Mouse (Mus musculus) small intestine, adult 2 months (tissue): ENCODE data around the gene Tat. TPM values are rescaled to one million over a fixed set of nuclear protein-coding genes. Genes with fewer than 3 reads are reported as not detected.

ENCODE experiments used
- H3K27ac ChIP-seq: fragments of 200-500 bp; 2 replicates; pipeline ENCODE4 v1.5.1; 2012; ENCODE audit warnings: low read depth, low read length, control low read depth, inconsistent platforms; ENCODE audit not compliant: insufficient read depth
- H3K27me3 ChIP-seq: fragments of 200-500 bp; 2 replicates; pipeline ENCODE4 v1.6.1; 2012; ENCODE audit warnings: mild to moderate bottlenecking, moderate library complexity, low read length, inconsistent platforms; ENCODE audit not compliant: control insufficient read depth, insufficient read depth
- H3K36me3 ChIP-seq: fragments of 200-500 bp; 2 replicates; pipeline ENCODE4 v1.6.1; 2012; ENCODE audit warnings: mild to moderate bottlenecking, low read length, control low read depth, inconsistent platforms; ENCODE audit not compliant: control insufficient read depth, insufficient read depth
- H3K4me1 ChIP-seq: fragments of 200-500 bp; 2 replicates; pipeline ENCODE4 v1.6.1; 2012; ENCODE audit warnings: low read length, inconsistent platforms, mixed read lengths; ENCODE audit not compliant: control insufficient read depth, insufficient read depth, insufficient read length
- H3K4me3 ChIP-seq: fragments of 200-500 bp; 2 replicates; pipeline ENCODE4 v1.5.1; 2012; ENCODE audit warnings: low read depth, mild to moderate bottlenecking, control low read depth, inconsistent platforms, low read length, moderate library complexity
- CTCF ChIP-seq: fragments of 200-500 bp; IDR thresholded peaks from 2 replicates; pipeline ENCODE4 v1.5.1; 2012; ENCODE audit warnings: low read depth, mild to moderate bottlenecking, control low read depth, inconsistent platforms, low read length, moderate library complexity, mixed read lengths; ENCODE audit not compliant: insufficient replicate concordance, insufficient read length; ENCODE audit errors: extremely low read depth
- POLR2A ChIP-seq: fragments of 200-500 bp; IDR thresholded peaks from 2 replicates; pipeline ENCODE4 v1.6.1; 2012; ENCODE audit warnings: low read depth, mild to moderate bottlenecking, control low read depth, inconsistent platforms, low read length, moderate library complexity
- WGBS: fragments of 180-500 bp; shearing (Covaris S2); methylation state at CpG from one replicate; pipeline ENCODE4 v1.1.7; 2018; 5-methylcytosine and 5-hydroxymethylcytosine counted together
- polyA plus RNA-seq: library from polyadenylated mRNA; depleted of rRNA; stranded (reverse); fragments of >200 nt; gene quantifications from 2 replicates; pipeline ENCODE4 v1.2.3, GENCODE M21; 2012

Tat gene
- polyA plus RNA-seq, 1 experiment: not detected

GRCm38 (mm10) chr8:109952171-109952570, 38.1 kb upstream of the Tat start:
- H3K4me1 ChIP-seq: peaks cover 9% of the 10 kb centered on the region; the same call in 1 of the 2 replicates
- 84% methylated on average over 7 of the region's 7 CpGs for WGBS

GRCm38 (mm10) chr8:109954486-109954948, 35.7 kb upstream of the Tat start:
- 71% methylated on average over 13 of the region's 13 CpGs for WGBS
- no peaks in the 10 kb centered on the region for H3K27me3 ChIP-seq
- H3K4me1 ChIP-seq: peaks cover 22% of the 10 kb centered on the region; the same call in 1 of the 2 replicates
- no peak overlapping the region for H3K27ac ChIP-seq
- peaks cover 42% of the 10 kb centered on the region for H3K36me3 ChIP-seq
- H3K4me3 ChIP-seq: no peak overlapping the region
- TF ChIP-seq CTCF (no peak), POLR2A (no peak)

More at GRCm38 (mm10) chr8:109952171-109952570, 38.1 kb upstream of the Tat start:
- TF ChIP-seq POLR2A (no peak), CTCF (no peak)
- no peaks in the 10 kb centered on the region for H3K27me3 ChIP-seq
- peaks cover 32% of the 10 kb centered on the region for H3K36me3 ChIP-seq
- no peak overlapping the region for H3K27ac ChIP-seq
- no peak overlapping the region for H3K4me3 ChIP-seq

GRCm38 (mm10) chr8:109957167-109958028, 32.8 kb upstream of the Tat start:
- 8% methylated on average over 16 of the region's 16 CpGs for WGBS
- H3K36me3 ChIP-seq: peaks cover 36% of the 10 kb centered on the region
- H3K27ac ChIP-seq: peak overlapping the region; percentile 92
- H3K27me3 ChIP-seq: 0 out of 2 replicates have a peak, but pooled peaks cover 5% of the 10 kb centered on the region
- peak overlapping the region; percentile 29 for H3K4me3 ChIP-seq
- H3K4me1 ChIP-seq: peaks cover 30% of the 10 kb centered on the region; the same call in 1 of the 2 replicates
- TF ChIP-seq CTCF: no peak
- no peak; the same call in 1 of the 2 replicates for TF ChIP-seq POLR2A

GRCm38 (mm10) chr8:109958036-109958655, 32.1 kb upstream of the Tat start:
- TF ChIP-seq CTCF (no peak), POLR2A (no peak)
- peak overlapping the region; percentile 7; the same call in 1 of the 2 replicates for H3K4me3 ChIP-seq
- H3K4me1 ChIP-seq: peaks cover 31% of the 10 kb centered on the region; the same call in 1 of the 2 replicates
- 0 out of 2 replicates have a peak, but pooled peaks cover 5% of the 10 kb centered on the region for H3K27me3 ChIP-seq
- 13% methylated on average over 12 of the region's 12 CpGs for WGBS
- H3K27ac ChIP-seq: peak overlapping the region; percentile 91
- peaks cover 36% of the 10 kb centered on the region for H3K36me3 ChIP-seq

- WGBS: 69% methylated on average over 4 of the region's 4 CpGs
- no peak overlapping the region for H3K4me3 ChIP-seq
- TF ChIP-seq POLR2A (no peak), CTCF (no peak)
- peaks cover 31% of the 10 kb centered on the region for H3K36me3 ChIP-seq
- peak overlapping the region; percentile 72; the same call in 1 of the 2 replicates for H3K27ac ChIP-seq
- H3K27me3 ChIP-seq: 0 out of 2 replicates have a peak, but pooled peaks cover 5% of the 10 kb centered on the region
- peaks cover 32% of the 10 kb centered on the region; the same call in 1 of the 2 replicates for H3K4me1 ChIP-seq
Measured at GRCm38 (mm10) chr8:109959112-109959511, 31.1 kb upstream of the Tat start.

GRCm38 (mm10) chr8:109961693-109962367, 28.4 kb upstream of the Tat start, which contains the start of gene Marveld3:
Marveld3 (minus strand) TSS chr8:109962203.
- WGBS: 1% methylated on average over 64 of the region's 64 CpGs
- Histone ChIP-seq H3K4me1 (peaks cover 25% of the 10 kb centered on the region; the same call in 1 of the 2 replicates), H3K27me3 (0 out of 2 replicates have a peak, but pooled peaks cover 5% of the 10 kb centered on the region), H3K36me3 (peaks cover 11% of the 10 kb centered on the region), H3K27ac (peak within 1 kb of the TSS; percentile 88), H3K4me3 (peak within 1 kb of the TSS; percentile 90)
- TF ChIP-seq CTCF (peak; percentile 94; the same call in 1 of the 2 replicates), POLR2A (peak; percentile 85)

- H3K4me1 ChIP-seq: peaks cover 22% of the 10 kb centered on the region; the same call in 1 of the 2 replicates
- WGBS: 34% methylated on average over 9 of the region's 9 CpGs
- TF ChIP-seq POLR2A (no peak), CTCF (no peak)
- H3K27ac ChIP-seq: no peak overlapping the region
- H3K27me3 ChIP-seq: 0 out of 2 replicates have a peak, but pooled peaks cover 5% of the 10 kb centered on the region
- peaks cover 11% of the 10 kb centered on the region for H3K36me3 ChIP-seq
- no peak overlapping the region for H3K4me3 ChIP-seq
Measured at GRCm38 (mm10) chr8:109962896-109963295, 27.3 kb upstream of the Tat start.
